Mouse (Mus musculus) urinary bladder, postnatal 25 days (tissue): ENCODE measurements around the gene Arhgap28.

Source experiments
- DNase-seq: peaks from one replicate; pipeline ENCODE4 v3.0.0; 2022; ENCODE audit warnings: low spot score

The Arhgap28 gene

DNA sequence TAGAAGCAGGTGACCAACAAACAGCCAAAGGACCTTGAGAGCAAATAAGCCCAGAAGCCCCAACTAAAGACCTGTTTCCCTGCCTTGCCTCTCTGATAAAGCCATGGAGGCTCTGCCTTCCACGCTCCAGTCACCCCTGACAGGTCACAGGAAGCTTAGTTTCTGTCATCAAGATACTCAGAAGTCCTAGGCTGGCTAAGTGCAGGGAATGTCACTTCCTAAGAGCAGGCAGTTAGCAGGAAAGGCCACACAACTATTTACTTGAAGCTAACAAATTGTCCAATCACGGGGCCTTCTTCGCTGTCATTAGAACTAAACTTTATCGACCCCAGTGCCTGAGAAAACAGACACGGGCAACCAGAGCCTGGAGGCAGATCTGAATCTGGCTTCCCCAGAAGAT, 14.2 kb downstream of the Arhgap28 start:
- DNase-seq = no peak

DNA sequence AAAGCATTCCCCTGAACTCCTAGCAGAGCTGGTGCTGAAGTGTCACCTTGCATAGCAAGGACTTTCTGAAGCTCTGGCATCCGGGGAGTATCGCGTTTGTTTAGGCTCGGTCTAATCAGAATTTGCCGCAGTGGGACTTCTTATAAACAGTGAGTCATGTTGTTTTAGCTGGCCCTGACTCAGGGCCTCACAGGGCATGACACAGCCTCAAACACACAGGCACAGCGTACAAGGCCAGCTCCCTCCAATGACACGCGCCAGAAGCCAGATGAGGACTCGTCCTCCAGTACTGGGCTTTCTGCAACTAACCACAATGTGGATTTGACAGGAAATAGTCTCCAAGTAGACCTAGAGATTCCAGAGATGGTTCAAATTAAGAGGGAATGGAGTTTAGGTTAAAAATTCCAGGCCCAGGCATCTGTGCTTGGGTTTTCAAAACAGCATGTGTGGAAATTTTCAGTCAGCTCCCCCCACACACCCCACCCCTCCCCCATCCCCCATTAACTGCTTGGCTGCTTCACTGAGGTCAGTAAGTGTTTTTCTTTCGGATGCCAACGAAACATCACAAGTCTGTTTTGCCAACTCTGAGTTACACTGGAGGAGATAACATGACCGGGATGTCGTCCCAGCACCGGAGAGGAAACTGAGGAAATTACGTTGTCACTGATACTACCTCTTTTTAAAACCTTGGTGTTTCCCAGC, 14.8 kb downstream of the Arhgap28 start:
- peak; percentile 32 for DNase-seq

- DNase-seq = no peak
These were observed 18.4 kb downstream of the Arhgap28 start for GRCm38 (mm10) chr17:67985532-67985931.

DNA sequence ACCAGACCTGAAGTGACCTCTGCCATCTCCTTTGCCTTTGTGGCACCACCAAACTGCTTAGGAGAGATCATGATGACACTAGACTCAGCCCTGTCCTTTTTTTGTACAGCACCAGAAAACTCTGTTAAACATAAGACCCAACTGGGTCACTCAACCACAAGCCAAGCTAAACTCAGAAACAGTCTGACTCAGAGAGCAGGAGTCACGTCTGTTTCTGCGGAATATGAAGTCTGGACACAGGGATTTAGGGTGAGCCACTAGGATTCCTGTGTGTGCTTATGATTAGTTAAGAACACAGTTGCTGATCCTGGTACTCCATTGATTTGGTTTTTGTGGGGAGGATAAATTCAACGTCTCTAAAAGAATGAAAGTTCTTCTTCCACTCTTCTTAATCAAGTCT, 23.3 kb downstream of the Arhgap28 start:
- DNase-seq = no peak

- DNase-seq = no peak
These were observed 24.7 kb downstream of the Arhgap28 start for GRCm38 (mm10) chr17:67979248-67979647.

- peak; percentile 33 for DNase-seq
These were observed 25.1 kb downstream of the Arhgap28 start for GRCm38 (mm10) chr17:67978786-67979185.

- DNase-seq = no peak
These were observed 27.5 kb downstream of the Arhgap28 start for GRCm38 (mm10) chr17:67976465-67976864.

- no peak for DNase-seq
These were observed 27.9 kb downstream of the Arhgap28 start for GRCm38 (mm10) chr17:67976027-67976426.

GRCm38 (mm10) chr17:67974679-67975078, 29.2 kb downstream of the Arhgap28 start:
- DNase-seq = no peak

DNA sequence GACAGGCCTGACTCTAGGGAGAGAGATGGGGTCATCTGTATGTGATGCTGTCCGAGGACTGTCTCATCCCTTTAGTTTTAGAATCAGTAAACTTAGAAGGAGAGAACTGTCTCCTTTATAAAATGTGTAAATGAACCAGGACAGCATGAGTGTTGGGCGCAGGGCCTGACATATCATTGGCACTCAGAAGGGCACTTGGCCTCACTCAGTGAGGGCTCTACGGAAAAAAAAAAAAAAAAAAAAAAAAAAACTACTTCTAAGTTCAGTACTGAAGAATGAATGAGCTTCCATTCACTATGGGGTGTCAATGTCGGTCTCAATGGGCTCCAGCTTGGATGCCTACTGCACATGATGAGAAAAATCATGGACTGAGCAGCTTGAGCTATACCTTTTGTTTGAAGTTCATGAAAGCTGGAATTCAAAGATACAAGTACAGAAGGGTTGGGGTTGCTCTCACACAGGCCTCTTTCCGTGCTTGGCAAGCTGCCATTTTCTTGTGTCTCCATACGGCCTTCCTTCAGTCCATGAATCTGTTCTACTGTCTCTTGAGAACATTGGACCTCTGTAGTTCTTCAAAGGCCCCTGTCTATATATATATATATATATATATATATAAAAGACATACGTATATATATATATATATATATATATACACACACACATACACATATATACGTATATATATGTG, 36.9 kb downstream of the Arhgap28 start:
- DNase-seq = no peak

GRCm38 (mm10) chr17:67962858-67963257, 41.1 kb downstream of the Arhgap28 start:
- no peak for DNase-seq

GRCm38 (mm10) chr17:67962020-67962419, 41.9 kb downstream of the Arhgap28 start:
- no peak for DNase-seq

DNA sequence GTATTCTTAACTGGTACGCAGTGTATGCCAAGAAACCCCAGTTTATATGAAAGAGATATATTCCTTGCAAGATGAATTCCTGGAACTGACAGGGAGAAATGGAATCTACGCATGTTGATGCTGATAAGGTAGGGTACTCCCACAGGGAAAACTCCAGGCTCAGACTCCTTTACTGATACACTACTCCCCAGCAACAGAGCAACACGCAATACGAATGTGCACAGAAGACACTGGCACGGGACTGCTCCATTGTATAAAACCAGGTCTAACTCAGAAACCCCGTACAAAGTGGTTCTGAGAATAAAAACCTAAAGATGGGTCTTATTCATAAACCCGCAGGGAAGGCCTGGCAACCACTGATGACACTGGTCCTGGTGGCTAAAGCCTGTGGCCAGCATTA, 45.0 kb downstream of the Arhgap28 start:
- no peak for DNase-seq

DNA sequence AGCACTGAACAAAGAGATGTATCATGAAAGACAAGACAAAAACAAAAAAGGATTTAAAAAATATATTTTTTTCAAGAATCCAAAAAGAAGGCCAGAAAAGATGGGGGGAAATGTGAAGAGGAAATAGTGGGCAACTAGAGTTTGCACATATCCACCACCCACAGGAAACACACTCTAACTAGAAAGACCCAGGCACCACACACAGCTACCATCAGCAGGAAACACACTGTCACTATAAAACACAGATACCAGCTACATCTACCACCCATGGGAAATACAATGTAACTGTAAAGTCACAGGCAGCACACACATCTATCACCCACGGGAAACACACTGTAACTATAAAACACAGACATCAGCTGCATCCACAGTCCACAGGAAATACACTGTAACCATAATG, 46.3 kb downstream of the Arhgap28 start:
- no peak for DNase-seq

DNA sequence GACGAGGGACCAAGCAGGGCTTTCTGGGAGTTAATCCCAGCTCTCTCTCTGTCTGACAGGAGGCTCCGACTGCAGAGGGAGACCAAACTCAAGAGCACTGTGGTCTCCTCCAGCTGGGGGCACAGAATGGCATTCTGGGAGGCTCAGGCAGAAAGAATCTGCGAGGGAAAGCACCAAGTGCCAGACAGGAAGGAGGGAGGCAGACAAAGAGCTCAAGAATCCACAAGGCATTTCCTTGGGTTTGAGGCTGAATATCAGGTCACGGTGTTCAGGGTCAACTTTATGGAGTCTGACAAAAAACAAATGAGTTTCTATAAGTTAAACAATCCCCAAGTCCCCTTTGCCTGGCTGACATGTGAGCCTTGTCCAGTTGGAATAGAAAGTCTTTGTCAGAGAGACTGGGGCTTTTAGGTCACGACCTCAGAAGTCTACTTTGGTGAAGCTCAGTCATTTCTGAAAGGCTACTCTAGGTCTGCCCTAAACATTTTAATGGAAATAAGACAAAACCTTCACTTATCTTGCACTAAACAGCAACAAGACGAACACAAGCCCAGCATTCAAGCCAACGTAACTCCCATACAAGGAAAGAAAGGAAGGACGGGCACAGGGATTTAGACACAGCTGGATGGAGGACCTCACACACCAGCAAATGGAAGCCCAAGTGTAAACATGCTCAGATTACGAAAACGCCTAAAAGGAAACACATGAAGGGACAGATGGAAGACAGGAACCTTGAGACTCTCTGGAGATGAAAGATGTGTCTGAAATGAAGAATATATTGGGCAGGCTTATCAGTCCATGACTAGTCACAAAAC, 47.8 kb downstream of the Arhgap28 start:
- DNase-seq = no peak

DNA sequence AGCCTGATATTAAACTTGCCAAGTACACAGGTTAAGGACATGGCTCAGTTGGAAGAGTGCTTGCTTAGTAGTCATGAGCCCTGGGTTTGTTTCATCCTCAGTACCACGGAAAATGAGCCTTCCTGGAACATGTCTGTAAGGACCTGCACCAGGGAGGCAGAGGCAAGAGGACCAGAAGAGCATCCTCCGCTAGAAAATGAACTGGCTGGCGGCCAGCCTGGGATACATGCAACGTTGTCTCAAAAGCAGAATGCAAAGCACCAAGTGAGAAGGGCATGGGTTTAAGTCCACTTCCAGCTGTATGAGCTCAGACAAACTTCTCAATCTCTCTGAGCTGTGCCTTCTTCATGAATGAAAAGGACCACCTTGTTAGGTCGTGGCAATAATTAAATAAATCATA, 49.0 kb downstream of the Arhgap28 start:
- DNase-seq = no peak

GRCm38 (mm10) chr17:67950523-67951213, 53.3 kb downstream of the Arhgap28 start:
- no peak for DNase-seq

DNA sequence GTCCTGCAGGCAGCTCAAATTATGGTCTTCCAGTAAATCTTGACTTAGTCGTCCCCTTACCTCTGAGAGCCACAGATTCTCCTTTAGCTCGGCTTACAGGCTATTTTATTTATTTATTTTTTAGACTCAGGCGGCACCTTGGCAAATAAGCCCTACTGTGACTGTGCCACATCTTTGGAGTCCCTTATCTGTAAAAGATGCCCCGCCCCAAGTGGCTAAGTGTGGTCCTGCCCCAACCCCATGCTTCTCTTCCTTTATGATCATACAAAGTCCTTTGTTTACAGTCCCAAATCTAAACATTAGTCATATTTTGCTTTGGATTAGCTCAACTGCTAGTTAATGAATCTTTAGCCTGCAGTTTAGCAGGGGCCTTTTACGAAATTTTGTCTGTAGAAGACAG, 55.3 kb downstream of the Arhgap28 start:
- DNase-seq = no peak

- no peak for DNase-seq
These were observed 58.5 kb downstream of the Arhgap28 start for GRCm38 (mm10) chr17:67945453-67945852.

- no peak for DNase-seq
These were observed 59.7 kb downstream of the Arhgap28 start for GRCm38 (mm10) chr17:67944256-67944655.

GRCm38 (mm10) chr17:67941026-67941425, 62.9 kb downstream of the Arhgap28 start:
- peak; percentile 9 for DNase-seq

DNA sequence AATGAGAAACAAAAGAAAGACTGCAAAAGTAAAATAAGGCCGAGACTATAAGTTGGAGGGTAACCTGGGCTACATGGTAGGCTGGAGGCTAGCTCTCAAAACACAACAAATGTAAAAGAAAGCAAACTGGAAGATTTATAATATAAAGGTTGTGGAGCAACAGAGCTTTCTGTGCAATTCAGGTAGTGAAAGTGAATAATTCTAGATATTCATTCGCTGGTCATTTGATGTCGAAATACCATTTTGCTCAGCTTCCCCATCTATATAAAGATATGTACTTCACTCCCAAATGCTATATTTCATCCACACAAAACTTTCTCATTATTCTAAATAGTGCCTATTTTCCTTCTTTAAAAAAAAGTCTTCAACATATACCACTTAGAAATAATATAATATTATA, 66.9 kb downstream of the Arhgap28 start:
- no peak for DNase-seq
